In genomic region chr7:82173540-82173939, GRCm38 (mm10) we compare ENCODE assay signal across 8 mouse cellular contexts. TPM values are rescaled to one million over a fixed set of nuclear protein-coding genes. Genes with fewer than 3 reads are reported as not detected.
DNase-seq lines count a peak whose midpoint lies in the region; ATAC-seq lines count a peak whose summit lies in the region.

Gene Sh3gl3 (plus strand): TSS chr7:82173840.

- H3K27ac ChIP-seq in neural tube, embryonic 11.5 days (ENCODE audit: low read depth, low read length) = no peak within 1 kb of the TSS
- no peak within 1 kb of the TSS for H3K27ac ChIP-seq in limb, embryonic 11.5 days (replicated peaks; ENCODE audit: low read depth, low read length)
- H3K27ac ChIP-seq in stomach, embryonic 15.5 days = no peak within 1 kb of the TSS

- ATAC-seq in neural tube, embryonic 11.5 days (ENCODE audit: insufficient read depth, low FRiP score, low TSS enrichment) = no peak
- ATAC-seq in limb, embryonic 11.5 days (ENCODE audit: insufficient number of reproducible peaks, low FRiP score, low TSS enrichment, low read depth) = no peak
- ATAC-seq in stomach, embryonic 15.5 days (ENCODE audit: insufficient read depth, low FRiP score, low read depth) = no peak
- no peak for ATAC-seq in erythroblast, adult 5-6 weeks (replicated peaks; ENCODE audit: low FRiP score, poor library complexity, severe bottlenecking)

- H3K36me3 ChIP-seq in neural tube, embryonic 11.5 days (ENCODE audit: control insufficient read depth, insufficient read depth, low read length) = no peaks in the 10 kb centered on the region
- H3K36me3 ChIP-seq in limb, embryonic 11.5 days (ENCODE audit: control insufficient read depth, insufficient read depth, low read length) = no peaks in the 10 kb centered on the region
- H3K36me3 ChIP-seq in stomach, embryonic 15.5 days = no peaks in the 10 kb centered on the region

- 86% methylated on average over 3 of the region's 3 CpGs for WGBS in neural tube, embryonic 11.5 days
- whole genome bisulfite sequencing in limb, embryonic 11.5 days = 78% methylated on average over 3 of the region's 3 CpGs
- WGBS in stomach, embryonic 15.5 days = 80% methylated on average over 3 of the region's 3 CpGs

- H3K4me1 ChIP-seq in neural tube, embryonic 11.5 days (ENCODE audit: control insufficient read depth, insufficient read depth, low read length) = 0 out of 2 replicates have a peak, but pooled peaks cover 3% of the 10 kb centered on the region
- no peaks in the 10 kb centered on the region for H3K4me1 ChIP-seq in limb, embryonic 11.5 days (ENCODE audit: control insufficient read depth, insufficient read depth, low read length)
- H3K4me1 ChIP-seq in stomach, embryonic 15.5 days = 0 out of 2 replicates have a peak, but pooled peaks cover 4% of the 10 kb centered on the region

- no peaks in the 10 kb centered on the region for H3K27me3 ChIP-seq in neural tube, embryonic 11.5 days (ENCODE audit: control insufficient read depth, insufficient read depth, low read length)
- H3K27me3 ChIP-seq in limb, embryonic 11.5 days (ENCODE audit: control insufficient read depth, insufficient read depth, low read length) = no peaks in the 10 kb centered on the region
- H3K27me3 ChIP-seq in stomach, embryonic 15.5 days (replicated peaks) = no peaks in the 10 kb centered on the region

- peak within 1 kb of the TSS; percentile 92 for H3K4me2 ChIP-seq in neural tube, embryonic 11.5 days (ENCODE audit: low read depth)
- peak within 1 kb of the TSS; percentile 93 for H3K4me2 ChIP-seq in limb, embryonic 11.5 days (ENCODE audit: low read depth, severe bottlenecking)
- peak within 1 kb of the TSS; percentile 99 for H3K4me2 ChIP-seq in stomach, embryonic 15.5 days

- peak within 1 kb of the TSS; percentile 78 for H3K4me3 ChIP-seq in neural tube, embryonic 11.5 days (ENCODE audit: low read depth, low read length)
- H3K4me3 ChIP-seq in limb, embryonic 11.5 days (ENCODE audit: low read depth, low read length) = peak within 1 kb of the TSS; percentile 54
- peak within 1 kb of the TSS; percentile 65 for H3K4me3 ChIP-seq in stomach, embryonic 15.5 days (replicated peaks)

- H3K9ac ChIP-seq in neural tube, embryonic 11.5 days (ENCODE audit: low read length) = peak within 1 kb of the TSS; percentile 65
- peak within 1 kb of the TSS; percentile 72 for H3K9ac ChIP-seq in limb, embryonic 11.5 days (ENCODE audit: low read length)
- 0 out of 2 replicates have a peak within 1 kb of the TSS, but pooled peaks have one; percentile 24 for H3K9ac ChIP-seq in stomach, embryonic 15.5 days

- no peaks in the 10 kb centered on the region for H3K9me3 ChIP-seq in neural tube, embryonic 11.5 days (ENCODE audit: control insufficient read depth, low read length)
- no peaks in the 10 kb centered on the region for H3K9me3 ChIP-seq in limb, embryonic 11.5 days (ENCODE audit: control insufficient read depth, low read length)
- no peaks in the 10 kb centered on the region for H3K9me3 ChIP-seq in stomach, embryonic 15.5 days

- DNase-seq in cerebellum, adult 9-11 months = peak; percentile 19
- no peak for DNase-seq in cerebellum, adult 18-20 months
- DNase-seq in neural tube, embryonic 11.5 days (ENCODE audit: low spot score) = no peak
- DNase-seq in neural tube, embryonic 10.5 days (ENCODE audit: extremely low spot score, low spot score) = no peak
- no peak for DNase-seq in limb, embryonic 11.5 days (ENCODE audit: low spot score)
- DNase-seq in urinary bladder, postnatal 36 days (ENCODE audit: low spot score in 2 of 2) = no peak

RNA-seq across cellular contexts. Expression of gene Sh3gl3, which starts in this region (rescaled TPM):
- 25.0 and 33.8 TPM in 2 replicates for polyA plus RNA-seq in neural tube, embryonic 11.5 days (2014; fragmentation: Nextera tagmentation; extraction: Ambion mirVana)
- polyA plus RNA-seq in limb, embryonic 11.5 days (2014; fragmentation: Nextera tagmentation; extraction: Ambion mirVana) = 19.4 and 21.1 TPM in 2 replicates
- 10.2 and 11.3 TPM in 2 replicates for polyA plus RNA-seq in stomach, embryonic 15.5 days (2015; fragmentation: Nextera tagmentation; extraction: Ambion mirVana)
- not detected in 2 replicates for total RNA-seq in erythroblast, adult 5-6 weeks (2015; ENCODE audit: low replicate concordance)
- total RNA-seq in erythroblast, adult 5-6 weeks (2017; ENCODE audit: low replicate concordance) = not detected in 2 replicates
